Mouse (Mus musculus): Measurements from ENCODE around the gene Gm9936. TPM values are rescaled to one million over a fixed set of nuclear protein-coding genes. Genes with fewer than 3 reads are reported as not detected.

The Gm9936 gene
- not detected in 2 replicates for total RNA-seq (2012; rRNA removed)
- not detected for polyA plus RNA-seq (2012; ENCODE audit: insufficient read depth in 1 of 2, insufficient read length in 2 of 2, low read depth in 1 of 2, low replicate concordance in 2 of 2, missing spikeins in 1 of 2)

- DNase-seq (ENCODE audit: low read depth, low spot score) = no peak
- Histone ChIP-seq H3K9ac (ENCODE audit: control insufficient read depth, low read depth, low read length, poor library complexity, severe bottlenecking) (no peak within 1 kb of the TSS), H3K27me3 (ENCODE audit: control insufficient read depth in 1 of 2, insufficient read depth in 2 of 2, low read length in 2 of 2) (peaks cover 0 to 4% of the 10 kb centered on the region in 2 experiments; a peak in 3 of 4 replicates), H3K27ac (ENCODE audit: control insufficient read depth, low read depth, low read length) (no peak within 1 kb of the TSS), H3K9me3 (replicated peaks; ENCODE audit: insufficient read depth, low read length) (no peaks in the 10 kb centered on the region), H3K79me2 (ENCODE audit: control insufficient read depth, insufficient read depth, low read length, poor library complexity) (no peaks in the 10 kb centered on the region), H3K4me3 (ENCODE audit: control insufficient read depth in 1 of 2, insufficient read depth in 1 of 2, low read depth in 2 of 2, low read length in 2 of 2) (no peak within 1 kb of the TSS), H3K36me3 (ENCODE audit: control insufficient read depth in 1 of 2, insufficient read depth in 2 of 2, low read length in 2 of 2) (no peaks in the 10 kb centered on the region), H3K4me1 (ENCODE audit: control insufficient read depth in 1 of 2, insufficient read depth in 2 of 2, low read length in 2 of 2) (no peaks in the 10 kb centered on the region)
- no peak for TF ChIP-seq MYB (IDR thresholded peaks at IDR 0.05; ENCODE audit: low read depth, low read length)
- TF ChIP-seq GATA1 (IDR thresholded peaks at IDR 0.05; ENCODE audit: low read depth, low read length) = no peak
- TF ChIP-seq TCF12 (IDR thresholded peaks at IDR 0.05; ENCODE audit: low read depth, low read length) = no peak
Observed at GRCm38 (mm10) chr5:114858582-114858981, at the start of gene Gm9936. Gene Gm9936 (minus strand): TSS chr5:114858682.

GRCm38 (mm10) chr5:114902413-114902812 is 43.9 kb upstream of the Gm9936 start:
- no peaks in the 10 kb centered on the region for H3K36me3 ChIP-seq (ENCODE audit: control insufficient read depth in 1 of 2, insufficient read depth in 2 of 2, low read length in 2 of 2)
- peak; percentile 67 for DNase-seq (ENCODE audit: low read depth, low spot score)
- H3K9me3 ChIP-seq (replicated peaks; ENCODE audit: insufficient read depth, low read length) = no peaks in the 10 kb centered on the region
- peaks cover 12 to 17% of the 10 kb centered on the region in 2 experiments for H3K27me3 ChIP-seq (ENCODE audit: control insufficient read depth in 1 of 2, insufficient read depth in 2 of 2, low read length in 2 of 2)
- no peak overlapping the region for H3K9ac ChIP-seq (ENCODE audit: control insufficient read depth, low read depth, low read length, poor library complexity, severe bottlenecking)
- no peaks in the 10 kb centered on the region for H3K79me2 ChIP-seq (ENCODE audit: control insufficient read depth, insufficient read depth, low read length, poor library complexity)
- no peak overlapping the region for H3K27ac ChIP-seq (ENCODE audit: control insufficient read depth, low read depth, low read length)
- TF ChIP-seq MYB (IDR thresholded peaks at IDR 0.05; ENCODE audit: low read depth, low read length) (no peak), CTCF (IDR thresholded peaks at IDR 0.05 in 2 of 3, conservative IDR thresholded peaks at IDR 0.05 in 1 of 3; ENCODE audit: control insufficient read depth in 1 of 3, insufficient read depth in 1 of 3, low read depth in 2 of 3, low read length in 3 of 3, poor library complexity in 1 of 3, severe bottlenecking in 1 of 3) (peak; percentile 71 to 89 (median 86)), POLR2A (IDR thresholded peaks at IDR 0.05; ENCODE audit: control insufficient read depth in 1 of 2, insufficient read depth in 1 of 2, low read depth in 1 of 2, low read length in 2 of 2, poor library complexity in 1 of 2) (no peak), ZNF384 (IDR thresholded peaks at IDR 0.05; ENCODE audit: low read depth, low read length) (0 out of 2 replicates have a peak, but pooled peaks have one; percentile 29), ZKSCAN1 (IDR thresholded peaks at IDR 0.05; ENCODE audit: low read depth, low read length) (no peak), SMC3 (IDR thresholded peaks at IDR 0.05; ENCODE audit: low read depth, low read length) (peak; percentile 85), SIN3A (IDR thresholded peaks at IDR 0.05; ENCODE audit: low read length) (no peak), RAD21 (IDR thresholded peaks at IDR 0.05; ENCODE audit: low read depth, low read length) (peak; percentile 87), TCF12 (IDR thresholded peaks at IDR 0.05; ENCODE audit: low read depth, low read length) (no peak), ZC3H11A (IDR thresholded peaks at IDR 0.05; ENCODE audit: low read depth, low read length) (peak; percentile 81)
- no peak overlapping the region for H3K4me3 ChIP-seq (ENCODE audit: control insufficient read depth in 1 of 2, insufficient read depth in 1 of 2, low read depth in 2 of 2, low read length in 2 of 2)
- H3K4me1 ChIP-seq (ENCODE audit: control insufficient read depth in 1 of 2, insufficient read depth in 2 of 2, low read length in 2 of 2) = no peaks in the 10 kb centered on the region

- H3K27ac ChIP-seq (ENCODE audit: control insufficient read depth, low read depth, low read length) = no peak overlapping the region
- no peaks in the 10 kb centered on the region for H3K9me3 ChIP-seq (replicated peaks; ENCODE audit: insufficient read depth, low read length)
- no peak for DNase-seq (ENCODE audit: low read depth, low spot score)
- H3K9ac ChIP-seq (ENCODE audit: control insufficient read depth, low read depth, low read length, poor library complexity, severe bottlenecking) = no peak overlapping the region
- H3K4me3 ChIP-seq (ENCODE audit: control insufficient read depth in 1 of 2, insufficient read depth in 1 of 2, low read depth in 2 of 2, low read length in 2 of 2) = no peak overlapping the region
- H3K36me3 ChIP-seq (ENCODE audit: control insufficient read depth in 1 of 2, insufficient read depth in 2 of 2, low read length in 2 of 2) = no peaks in the 10 kb centered on the region
- no peaks in the 10 kb centered on the region for H3K79me2 ChIP-seq (ENCODE audit: control insufficient read depth, insufficient read depth, low read length, poor library complexity)
- TF ChIP-seq HCFC1 (IDR thresholded peaks at IDR 0.05; ENCODE audit: low read depth, low read length) (no peak), RAD21 (IDR thresholded peaks at IDR 0.05; ENCODE audit: low read depth, low read length) (no peak), NELFE (IDR thresholded peaks at IDR 0.05; ENCODE audit: low read depth, low read length) (no peak)
- peaks cover 0 to 3% of the 10 kb centered on the region in 2 experiments; a peak in 3 of 4 replicates for H3K4me1 ChIP-seq (ENCODE audit: control insufficient read depth in 1 of 2, insufficient read depth in 2 of 2, low read length in 2 of 2)
- H3K27me3 ChIP-seq (ENCODE audit: control insufficient read depth in 1 of 2, insufficient read depth in 2 of 2, low read length in 2 of 2) = peaks cover 8 to 17% of the 10 kb centered on the region in 2 experiments
Observed at GRCm38 (mm10) chr5:114898857-114899256, 40.4 kb upstream of the Gm9936 start.

All from MEL (cell line).